Mouse (Mus musculus) hindbrain, embryonic 15.5 days (tissue): Measurements from ENCODE around the gene Taok2. TPM values are rescaled to one million over a fixed set of nuclear protein-coding genes. Genes with fewer than 3 reads are reported as not detected.
A peak's percentile ranks its signal among the peaks of the same experiment; 100 is the strongest.
"Not testable (repeated sequence)": the region's sequence is repeated elsewhere in the genome, so short reads cannot be mapped to it uniquely, and the experiment has no call there.

Source experiments
- ATAC-seq: fragments of 200-750 bp; cut with Nextera tagmentation; 2 replicates; pipeline ENCODE4 v1.8.0; 2017; ENCODE audit warnings: low read depth, moderate number of reproducible peaks, moderate TSS enrichment; ENCODE audit not compliant: low FRiP score
- H3K27ac ChIP-seq: fragments of 300-500 bp; sonication (generic); replicated peaks from 2 replicates; pipeline ENCODE4 v1.5.1; 2015; ENCODE audit warnings: mild to moderate bottlenecking, inconsistent platforms
- H3K27me3 ChIP-seq: fragments of 300-500 bp; sonication (generic); 2 replicates; pipeline ENCODE4 v1.6.1; 2015; ENCODE audit warnings: control low read depth, inconsistent platforms
- H3K36me3 ChIP-seq: fragments of 300-500 bp; sonication (generic); 2 replicates; pipeline ENCODE4 v1.6.1; 2015; ENCODE audit warnings: control low read depth, inconsistent platforms
- H3K4me1 ChIP-seq: fragments of 300-500 bp; sonication (generic); replicated peaks from 2 replicates; pipeline ENCODE4 v1.6.1; 2015; ENCODE audit warnings: control low read depth, inconsistent platforms
- H3K4me2 ChIP-seq: fragments of 300-500 bp; sonication (generic); 2 replicates; pipeline ENCODE4 v1.6.1; 2015; ENCODE audit warnings: moderate library complexity, mild to moderate bottlenecking, inconsistent platforms
- H3K4me3 ChIP-seq: fragments of 300-500 bp; sonication (generic); 2 replicates; pipeline ENCODE4 v1.5.1; 2015; ENCODE audit warnings: mild to moderate bottlenecking, inconsistent platforms
- H3K9ac ChIP-seq: fragments of 300-500 bp; sonication (generic); 2 replicates; pipeline ENCODE4 v1.6.1; 2015; ENCODE audit warnings: inconsistent platforms
- H3K9me3 ChIP-seq: fragments of 300-500 bp; sonication (generic); 2 replicates; pipeline ENCODE4 v1.6.1; 2016; ENCODE audit warnings: control low read depth, inconsistent platforms
- WGBS: fragments of 180-500 bp; shearing (Covaris S2); methylation state at CpG from one replicate; pipeline ENCODE4 v1.1.7; 2015; 5-methylcytosine and 5-hydroxymethylcytosine counted together
- polyA plus RNA-seq: library from polyadenylated mRNA; unstranded; fragments of >200 nt; fragmentation: Nextera tagmentation; extraction: Ambion mirVana; gene quantifications from 2 replicates; pipeline ENCODE4 v1.2.1, GENCODE M21; 2015

Gene Taok2
- 56.2 and 58.1 TPM in 2 replicates for polyA plus RNA-seq

DNA sequence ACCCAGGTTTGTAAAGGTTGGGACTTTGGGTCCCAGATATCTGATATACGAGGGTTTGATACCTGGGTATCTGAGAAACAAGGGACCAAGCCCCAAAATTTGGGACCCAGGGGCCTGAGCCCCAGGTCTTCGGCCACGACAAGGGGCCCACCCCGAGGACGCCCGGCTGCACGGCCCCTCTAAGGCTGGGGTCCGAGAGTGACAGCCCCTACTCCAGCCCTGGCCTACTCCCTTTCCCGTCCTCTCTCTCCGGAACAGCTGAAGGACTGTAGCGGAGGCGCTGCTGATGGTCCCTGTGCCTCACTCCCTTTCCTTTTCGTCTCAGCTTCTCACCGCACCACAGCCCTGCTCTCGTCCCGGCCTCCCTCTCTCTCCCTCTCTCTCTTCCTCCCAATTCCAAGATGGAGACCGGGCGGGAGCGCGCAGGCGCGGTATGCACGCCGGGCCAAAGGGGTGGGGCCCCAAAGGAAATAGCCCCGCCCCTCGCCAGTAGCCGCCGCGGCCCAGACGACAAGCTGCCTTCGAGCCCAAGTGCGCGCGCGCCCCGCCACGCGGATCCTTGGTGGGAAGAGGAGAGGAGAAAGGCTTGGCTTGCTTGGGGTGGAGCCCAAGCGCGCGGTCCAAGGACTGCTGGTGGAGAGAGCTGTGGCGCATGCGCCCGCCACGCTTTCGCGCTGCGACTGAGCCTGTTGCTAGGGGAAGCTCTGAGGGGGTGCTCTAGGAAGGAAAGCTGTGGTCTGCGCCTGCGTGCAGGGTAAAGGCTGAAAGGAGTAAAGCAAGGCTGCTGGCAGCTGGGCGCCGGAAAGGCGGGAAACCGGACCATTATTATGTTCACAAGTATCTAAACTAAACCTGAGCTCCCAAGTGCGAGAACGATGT, at the start of gene Taok2:
Gene Taok2 (minus strand): TSS at position 418 of the 879 bp plus-strand sequence.
- peak within 1 kb of the TSS; percentile 96 for H3K4me2 ChIP-seq
- H3K4me3 ChIP-seq, result peak within 1 kb of the TSS; percentile 73
- H3K9ac ChIP-seq, result peak within 1 kb of the TSS; percentile 86
- H3K27me3 ChIP-seq, result no peaks in the 10 kb centered on the region
- ATAC-seq, result peak; percentile 98
- H3K9me3 ChIP-seq, result no peaks in the 10 kb centered on the region
- H3K36me3 ChIP-seq, result peaks cover 8% of the 10 kb centered on the region
- H3K4me1 ChIP-seq, result peaks cover 42% of the 10 kb centered on the region
- H3K27ac ChIP-seq, result peak within 1 kb of the TSS; percentile 96
- under 1% methylated on average over 55 of the region's 56 CpGs for WGBS

DNA sequence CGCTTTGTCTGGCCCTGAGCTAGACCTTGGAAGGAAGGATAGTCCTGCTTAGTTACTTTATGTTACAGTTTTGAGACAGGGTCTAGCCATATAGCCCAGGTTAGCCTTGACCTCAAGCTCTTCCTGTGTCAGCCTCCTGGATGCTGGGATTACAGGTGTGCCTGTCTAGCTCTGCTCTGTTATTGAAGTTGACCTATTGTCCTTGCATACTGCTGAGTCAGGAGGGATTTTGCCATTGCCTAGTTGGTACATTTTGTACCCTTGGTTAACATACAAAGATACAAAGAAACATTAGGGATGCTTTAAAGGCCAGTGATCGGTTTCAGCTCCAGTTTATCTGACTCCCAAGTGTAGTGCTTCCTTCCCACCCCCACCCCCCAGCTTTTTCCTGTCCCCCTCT, 48.1 kb upstream of the Taok2 start:
- no peak overlapping the region for H3K4me2 ChIP-seq
- H3K4me1 ChIP-seq, result peaks cover 12% of the 10 kb centered on the region
- no peaks in the 10 kb centered on the region for H3K9me3 ChIP-seq
- no peak overlapping the region for H3K4me3 ChIP-seq
- H3K36me3 ChIP-seq, result peaks cover 25% of the 10 kb centered on the region
- WGBS, result 85% methylated on average over 2 of the region's 2 CpGs
- no peak for ATAC-seq
- H3K9ac ChIP-seq, result no peak overlapping the region
- H3K27ac ChIP-seq, result no peak overlapping the region
- no peaks in the 10 kb centered on the region for H3K27me3 ChIP-seq

DNA sequence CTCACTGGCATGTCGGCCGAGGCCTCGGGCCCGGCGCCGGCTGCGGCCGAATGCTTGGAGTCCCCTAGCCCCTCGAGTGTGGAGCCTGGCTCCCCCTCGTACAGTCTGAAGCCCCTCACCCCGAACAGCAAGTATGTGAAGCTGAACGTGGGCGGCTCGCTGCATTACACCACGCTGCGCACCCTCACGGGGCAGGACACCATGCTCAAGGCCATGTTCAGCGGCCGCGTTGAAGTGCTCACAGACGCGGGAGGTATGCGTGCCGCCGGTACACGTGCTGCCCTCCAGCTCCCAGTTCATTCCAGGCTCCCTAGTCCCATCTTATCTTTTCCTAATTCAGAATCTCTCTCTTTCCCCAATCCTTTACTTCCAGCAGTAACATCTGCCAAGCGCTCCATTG, 44.5 kb upstream of the Taok2 start:
- Histone ChIP-seq H3K27ac (peak overlapping the region; percentile 82), H3K4me3 (peak overlapping the region; percentile 66), H3K27me3 (no peaks in the 10 kb centered on the region), H3K9ac (peak overlapping the region; percentile 57), H3K4me2 (peak overlapping the region; percentile 88), H3K4me1 (peaks cover 12% of the 10 kb centered on the region), H3K36me3 (0 out of 2 replicates have a peak, but pooled peaks cover 8% of the 10 kb centered on the region), H3K9me3 (no peaks in the 10 kb centered on the region)
- under 1% methylated on average over 27 of the region's 27 CpGs for WGBS
- peak; percentile 81; the same call in 1 of the 2 replicates for ATAC-seq

DNA sequence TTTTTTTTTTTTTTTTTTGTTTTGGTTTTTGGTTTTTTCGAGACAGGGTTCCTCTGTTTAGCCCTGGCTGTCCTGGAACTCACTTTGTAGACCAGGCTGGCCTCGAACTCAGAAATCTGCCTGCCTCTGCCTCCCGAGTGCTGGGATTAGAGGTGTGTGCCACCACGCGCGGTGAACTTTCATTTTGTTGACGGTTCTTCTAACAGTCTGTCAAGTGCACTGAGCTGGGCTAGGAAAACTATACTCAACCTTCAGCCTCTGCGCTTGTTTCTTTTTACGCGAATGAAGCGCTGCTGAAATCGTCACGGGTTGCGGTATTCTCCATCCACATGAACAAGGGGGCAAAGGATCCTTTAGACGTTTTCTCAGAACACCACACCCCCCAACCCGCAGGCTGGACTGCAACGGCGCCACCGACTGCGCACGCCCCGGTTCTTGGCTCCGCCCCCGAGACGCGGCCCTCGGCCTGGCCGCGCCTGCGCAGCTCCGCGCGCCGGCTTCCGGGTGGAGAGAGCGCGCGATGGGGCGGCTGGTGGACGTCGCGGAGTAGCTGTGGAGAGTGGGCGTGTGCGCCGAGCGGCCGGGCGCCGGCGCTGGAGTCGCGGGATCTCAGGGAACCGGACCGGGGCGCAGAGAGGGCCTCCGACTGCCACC, 44.0 kb upstream of the Taok2 start, which contains the start of gene Kctd13:
Gene Kctd13 (plus strand): TSS at position 496 of the 654 bp plus-strand sequence.
- Histone ChIP-seq H3K27me3 (no peaks in the 10 kb centered on the region), H3K9me3 (no peaks in the 10 kb centered on the region), H3K4me3 (peak within 1 kb of the TSS; percentile 66), H3K36me3 (0 out of 2 replicates have a peak, but pooled peaks cover 5% of the 10 kb centered on the region), H3K4me1 (peaks cover 12% of the 10 kb centered on the region), H3K4me2 (peak within 1 kb of the TSS; percentile 88), H3K9ac (peak within 1 kb of the TSS; percentile 57), H3K27ac (peak within 1 kb of the TSS; percentile 82)
- 4% methylated on average over 56 of the region's 56 CpGs for WGBS
- ATAC-seq, result peak; percentile 96

DNA sequence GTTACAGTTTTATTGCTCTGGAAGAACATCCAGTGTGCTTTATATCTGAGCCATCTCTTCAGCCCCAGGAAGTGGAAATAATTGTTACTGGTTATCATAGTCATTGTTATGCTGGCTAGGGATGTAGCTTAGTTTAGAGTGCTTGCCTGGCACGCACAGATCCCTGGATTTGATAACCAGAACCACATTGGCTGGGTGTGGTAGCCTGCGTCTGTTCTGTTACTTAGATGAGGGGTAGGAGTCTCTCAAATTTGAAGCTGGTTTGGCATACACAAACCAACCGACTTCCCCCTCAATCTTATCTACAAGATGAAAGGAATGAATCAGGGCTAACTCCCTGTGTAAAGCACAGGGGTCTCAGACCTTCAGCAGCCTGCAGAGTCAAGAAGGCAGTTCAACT, 41.8 kb upstream of the Taok2 start:
- ATAC-seq, result no peak
- no peak overlapping the region for H3K27ac ChIP-seq
- no peaks in the 10 kb centered on the region for H3K27me3 ChIP-seq
- 66% methylated on average over 3 of the region's 3 CpGs for WGBS
- no peak overlapping the region for H3K9ac ChIP-seq
- peaks cover 17% of the 10 kb centered on the region for H3K4me1 ChIP-seq
- no peaks in the 10 kb centered on the region for H3K36me3 ChIP-seq
- H3K9me3 ChIP-seq, result no peaks in the 10 kb centered on the region
- H3K4me2 ChIP-seq, result no peak overlapping the region
- no peak overlapping the region for H3K4me3 ChIP-seq

DNA sequence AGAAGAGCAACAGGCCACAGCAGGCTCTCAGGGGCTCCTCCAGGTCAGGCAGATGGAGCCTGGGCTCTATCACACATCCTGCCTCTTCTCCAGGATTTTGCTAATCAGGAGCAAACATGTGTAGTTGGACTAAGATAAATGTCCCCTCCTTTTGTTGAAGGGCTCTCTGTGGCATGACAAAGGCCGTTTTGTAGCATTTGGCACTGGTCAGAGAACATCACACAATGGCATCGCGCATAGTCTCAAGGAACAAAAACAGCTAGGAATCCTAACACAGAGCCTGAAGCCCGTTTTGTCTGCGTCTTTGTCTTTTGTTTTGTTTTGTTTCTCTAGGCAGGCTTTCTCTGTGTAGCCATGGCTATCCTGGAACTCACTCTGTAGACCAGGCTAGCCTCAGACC, 39.5 kb upstream of the Taok2 start:
- H3K27ac ChIP-seq, result no peak overlapping the region
- 34% methylated on average over 5 of the region's 5 CpGs for WGBS

DNA sequence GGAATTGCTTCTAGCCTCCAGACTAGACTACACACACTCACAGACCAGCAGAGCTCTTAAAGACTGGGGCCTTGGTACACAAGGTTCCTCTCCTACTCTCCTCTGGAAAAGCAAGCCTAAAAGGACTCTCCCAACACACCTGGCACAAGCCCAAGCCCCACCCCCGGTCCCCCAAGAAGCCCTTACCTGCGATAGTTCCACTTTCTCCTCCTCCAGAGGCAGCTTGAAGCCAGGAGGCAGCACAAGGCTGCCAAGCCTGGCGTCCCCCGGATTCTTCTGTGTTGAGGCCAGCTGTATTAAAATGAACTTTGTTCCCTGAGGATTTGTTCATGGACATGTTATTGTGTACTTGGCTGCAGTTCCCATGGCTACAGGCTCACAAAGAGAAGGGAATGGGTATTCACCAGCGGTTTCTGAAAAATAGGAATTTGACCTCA, 38.1 kb upstream of the Taok2 start, which contains the start of gene Tmem219:
Gene Tmem219 (minus strand): TSS at position 294 of the 437 bp plus-strand sequence.
- Histone ChIP-seq H3K9me3 (no peaks in the 10 kb centered on the region), H3K4me2 (no peak within 1 kb of the TSS), H3K9ac (no peak within 1 kb of the TSS), H3K4me1 (0 out of 2 replicates have a peak, but pooled peaks cover 5% of the 10 kb centered on the region), H3K4me3 (no peak within 1 kb of the TSS), H3K36me3 (no peaks in the 10 kb centered on the region), H3K27me3 (no peaks in the 10 kb centered on the region), H3K27ac (0 out of 2 replicates have a peak within 1 kb of the TSS, but pooled peaks have one; percentile 31)
- ATAC-seq, result no peak
- 13% methylated on average over 5 of the region's 5 CpGs for WGBS

More for the DNA sequence above, 39.5 kb upstream of the Taok2 start:
- Histone ChIP-seq H3K4me3 (no peak overlapping the region), H3K36me3 (no peaks in the 10 kb centered on the region), H3K27me3 (no peaks in the 10 kb centered on the region), H3K4me2 (no peak overlapping the region), H3K9me3 (no peaks in the 10 kb centered on the region), H3K4me1 (0 out of 2 replicates have a peak, but pooled peaks cover 5% of the 10 kb centered on the region), H3K9ac (no peak overlapping the region)
- ATAC-seq, result no peak

DNA sequence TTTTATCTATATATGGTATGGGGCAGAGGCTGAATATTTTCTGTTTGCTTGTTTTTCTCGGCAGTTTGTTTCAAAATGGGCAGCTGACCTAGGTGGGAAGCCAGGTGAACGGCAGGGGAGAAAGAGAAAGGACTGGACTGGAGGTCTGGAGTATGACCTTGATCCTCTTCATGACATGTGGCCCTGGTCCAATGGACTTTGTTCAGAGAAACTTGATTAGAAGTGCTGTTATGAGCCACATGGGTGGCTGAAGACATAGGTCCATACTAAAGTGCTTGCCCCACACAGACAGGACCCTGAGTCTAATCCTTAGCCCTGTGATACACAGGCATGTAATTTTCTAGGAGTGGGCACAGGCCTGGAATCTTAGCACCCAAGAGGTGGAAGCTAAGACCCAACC, 37.1 kb upstream of the Taok2 start:
- ATAC-seq, result no peak
- 84% methylated on average over 2 of the region's 2 CpGs for WGBS
- Histone ChIP-seq H3K27ac (no peak overlapping the region), H3K9me3 (no peaks in the 10 kb centered on the region), H3K4me1 (0 out of 2 replicates have a peak, but pooled peaks cover 5% of the 10 kb centered on the region), H3K4me2 (no peak overlapping the region), H3K36me3 (no peaks in the 10 kb centered on the region), H3K4me3 (no peak overlapping the region), H3K27me3 (no peaks in the 10 kb centered on the region), H3K9ac (no peak overlapping the region)

DNA sequence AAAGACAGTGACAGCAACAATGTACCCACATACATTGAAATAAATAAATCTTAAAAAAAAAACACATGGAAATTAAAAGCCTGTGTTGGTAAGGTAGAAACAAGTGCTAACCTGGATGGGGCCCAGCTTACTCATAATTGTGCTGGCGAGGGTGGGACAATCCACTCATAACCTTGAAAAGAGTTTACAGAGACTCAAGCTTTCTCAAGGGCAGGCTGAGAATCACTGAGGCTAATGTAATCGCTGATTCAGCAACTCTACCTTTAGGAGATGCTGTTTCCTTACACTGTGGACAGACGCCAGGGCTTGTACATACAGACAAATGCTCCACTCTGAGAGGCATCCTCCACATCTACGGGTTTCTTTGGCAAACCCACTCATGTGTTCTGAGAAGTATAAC, 35.5 kb upstream of the Taok2 start:
- Histone ChIP-seq H3K27ac (no peak overlapping the region), H3K4me1 (0 out of 2 replicates have a peak, but pooled peaks cover 5% of the 10 kb centered on the region), H3K4me2 (no peak overlapping the region), H3K9me3 (no peaks in the 10 kb centered on the region), H3K4me3 (no peak overlapping the region), H3K9ac (no peak overlapping the region), H3K27me3 (no peaks in the 10 kb centered on the region), H3K36me3 (no peaks in the 10 kb centered on the region)
- 81% methylated on average over 4 of the region's 4 CpGs for WGBS
- ATAC-seq, result no peak

DNA sequence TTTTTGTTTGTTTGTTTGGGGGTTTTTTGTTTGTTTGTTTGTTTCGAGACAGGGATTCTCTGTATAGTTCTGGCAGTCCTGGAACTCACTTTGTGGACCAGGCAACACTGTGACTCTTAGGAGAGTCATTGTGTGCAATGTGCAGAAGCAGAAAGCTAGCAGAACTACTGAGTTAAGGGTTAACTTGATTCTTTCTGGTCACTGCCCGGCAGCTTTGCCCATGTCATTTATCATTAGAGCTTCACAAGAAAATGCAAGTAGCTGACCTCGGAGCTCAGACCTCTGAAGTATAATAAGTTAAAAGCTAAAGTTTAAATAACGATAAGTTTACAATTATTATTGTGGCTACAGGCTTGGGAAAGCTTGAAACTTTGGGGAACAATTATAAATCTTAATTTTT, 33.9 kb upstream of the Taok2 start:
- not testable (repeated sequence) for H3K27ac ChIP-seq, H3K27me3 ChIP-seq, H3K9ac ChIP-seq, H3K4me2 ChIP-seq, H3K4me1 ChIP-seq, H3K9me3 ChIP-seq, H3K36me3 ChIP-seq, H3K4me3 ChIP-seq, ATAC-seq
- 30% methylated on average over 4 of the region's 4 CpGs for WGBS

DNA sequence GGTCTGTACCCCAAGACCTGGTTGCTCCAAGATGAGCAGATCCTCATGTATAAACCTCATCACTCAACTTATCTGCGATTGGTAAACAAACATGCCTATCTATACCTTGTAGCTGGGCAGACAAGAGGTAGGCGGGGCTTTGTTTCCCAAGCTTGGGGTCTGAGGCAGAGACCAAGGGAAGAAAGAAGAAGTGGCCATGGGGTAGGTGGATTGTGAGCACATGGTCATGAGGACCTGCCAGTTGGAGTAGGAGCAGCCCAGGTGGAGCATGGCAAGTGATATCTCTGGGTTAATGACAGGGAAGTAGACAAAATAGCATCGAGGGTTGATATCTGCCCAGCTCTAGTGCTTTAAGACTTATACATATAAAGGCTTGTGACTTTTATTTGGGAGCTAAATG, 30.3 kb upstream of the Taok2 start:
- 91% methylated on average over 3 of the region's 3 CpGs for WGBS
- Histone ChIP-seq H3K9ac (no peak overlapping the region), H3K27ac (no peak overlapping the region), H3K27me3 (no peaks in the 10 kb centered on the region), H3K36me3 (no peaks in the 10 kb centered on the region), H3K4me2 (no peak overlapping the region), H3K4me3 (no peak overlapping the region), H3K9me3 (no peaks in the 10 kb centered on the region), H3K4me1 (no peaks in the 10 kb centered on the region)
- ATAC-seq, result no peak

DNA sequence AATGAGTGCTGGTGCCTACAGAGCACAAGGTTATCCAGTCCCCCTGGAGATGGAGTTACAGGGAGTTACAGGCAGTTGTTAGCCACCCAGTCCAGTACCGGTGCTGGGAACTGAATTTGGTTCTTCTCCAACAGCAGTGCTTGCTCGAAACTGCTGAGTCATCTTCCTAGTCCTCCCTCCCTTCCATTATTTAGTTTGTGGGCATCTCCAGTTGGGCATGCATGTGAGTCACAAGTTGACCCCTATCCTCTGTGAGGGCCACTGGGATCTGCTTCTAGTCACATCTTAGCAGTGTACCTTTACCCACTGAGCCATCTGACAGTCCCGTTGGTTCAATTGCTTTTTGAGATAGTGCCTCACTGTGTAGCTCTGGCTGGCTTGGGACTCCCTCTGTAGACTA, 21.1 kb upstream of the Taok2 start:
- Histone ChIP-seq H3K36me3 (no peaks in the 10 kb centered on the region), H3K27me3 (no peaks in the 10 kb centered on the region), H3K9ac (no peak overlapping the region), H3K4me1 (no peaks in the 10 kb centered on the region), H3K9me3 (no peaks in the 10 kb centered on the region), H3K4me2 (no peak overlapping the region), H3K4me3 (no peak overlapping the region), H3K27ac (no peak overlapping the region)
- no peak for ATAC-seq
- 83% methylated on average over 3 of the region's 3 CpGs for WGBS
